8 mouse cellular contexts compared by ENCODE assay signal in genomic region chr3:27461037-27461436, GRCm38 (mm10).
DNase-seq lines count a peak whose midpoint lies in the region; ATAC-seq and TF ChIP-seq lines count a peak whose summit lies in the region.

No protein-coding gene starts in this region.

- peak; percentile 93 for TF ChIP-seq CTCF in cortical plate, adult 2 months (IDR thresholded peaks at IDR 0.05; ENCODE audit: extremely low read depth, insufficient read depth, low read length)

- no peak overlapping the region for H3K4me2 ChIP-seq in kidney, embryonic 14.5 days (replicated peaks; ENCODE audit: low read depth, low read length)
- no peak overlapping the region for H3K4me2 ChIP-seq in limb, embryonic 13.5 days (replicated peaks)
- H3K4me2 ChIP-seq in stomach, embryonic 16.5 days (ENCODE audit: low read depth, low read length), result no peak overlapping the region

- no peaks in the 10 kb centered on the region for H3K27me3 ChIP-seq in kidney, embryonic 14.5 days (ENCODE audit: control insufficient read depth, insufficient read depth, low read length)
- no peaks in the 10 kb centered on the region for H3K27me3 ChIP-seq in limb, embryonic 13.5 days
- H3K27me3 ChIP-seq in stomach, embryonic 16.5 days (ENCODE audit: control insufficient read depth, insufficient read depth, low read length), result no peaks in the 10 kb centered on the region

- H3K9me3 ChIP-seq in kidney, embryonic 14.5 days (ENCODE audit: control insufficient read depth, low read length), result no peaks in the 10 kb centered on the region
- no peaks in the 10 kb centered on the region for H3K9me3 ChIP-seq in limb, embryonic 13.5 days
- no peaks in the 10 kb centered on the region for H3K9me3 ChIP-seq in stomach, embryonic 16.5 days (replicated peaks; ENCODE audit: control insufficient read depth, low read length)

- no peak overlapping the region for H3K27ac ChIP-seq in cortical plate, adult 2 months (ENCODE audit: insufficient read depth, low read length)
- H3K27ac ChIP-seq in kidney, embryonic 14.5 days (ENCODE audit: low read depth, low read length), result no peak overlapping the region
- no peak overlapping the region for H3K27ac ChIP-seq in limb, embryonic 13.5 days
- no peak overlapping the region for H3K27ac ChIP-seq in stomach, embryonic 16.5 days (ENCODE audit: low read length)

- TF ChIP-seq POLR2A in cortical plate, adult 2 months (IDR thresholded peaks at IDR 0.05; ENCODE audit: extremely low read depth, insufficient read depth, low read length), result no peak

- 50% methylated on average over 1 of the region's 1 CpGs for WGBS in kidney, embryonic 14.5 days
- 49% methylated on average over 1 of the region's 1 CpGs for WGBS in limb, embryonic 13.5 days
- WGBS in stomach, embryonic 16.5 days, result 28% methylated on average over 1 of the region's 1 CpGs

- no peak overlapping the region for H3K4me3 ChIP-seq in cortical plate, adult 2 months (ENCODE audit: insufficient read depth, low read length)
- no peak overlapping the region for H3K4me3 ChIP-seq in kidney, embryonic 14.5 days (ENCODE audit: low read length)
- no peak overlapping the region for H3K4me3 ChIP-seq in limb, embryonic 13.5 days
- H3K4me3 ChIP-seq in stomach, embryonic 16.5 days (replicated peaks; ENCODE audit: low read length), result no peak overlapping the region

- H3K36me3 ChIP-seq in kidney, embryonic 14.5 days (ENCODE audit: control insufficient read depth, insufficient read depth, low read length), result peaks cover 89% of the 10 kb centered on the region
- peaks cover 86% of the 10 kb centered on the region for H3K36me3 ChIP-seq in limb, embryonic 13.5 days
- H3K36me3 ChIP-seq in stomach, embryonic 16.5 days (ENCODE audit: control insufficient read depth, insufficient read depth, low read length), result peaks cover 28% of the 10 kb centered on the region

- DNase-seq in 3T3-L1 (ENCODE audit: low read depth, low spot score), result peak; percentile 90
- peak; percentile 59 to 89 for DNase-seq in adrenal gland, adult (ENCODE audit: inconsistent age in 2 of 2, low spot score in 1 of 2)
- DNase-seq in gastrocnemius, postnatal 4 days (ENCODE audit: low spot score in 2 of 2), result peak; percentile 53 to 75
- DNase-seq in neural tube, embryonic 10.5 days (ENCODE audit: extremely low spot score, low spot score), result peak; percentile 62

- H3K4me1 ChIP-seq in cortical plate, adult 2 months (ENCODE audit: control insufficient read depth, insufficient read depth, low read length), result no peaks in the 10 kb centered on the region
- no peaks in the 10 kb centered on the region for H3K4me1 ChIP-seq in kidney, embryonic 14.5 days (ENCODE audit: control insufficient read depth, insufficient read depth, low read length)
- H3K4me1 ChIP-seq in limb, embryonic 13.5 days, result no peaks in the 10 kb centered on the region
- H3K4me1 ChIP-seq in stomach, embryonic 16.5 days (ENCODE audit: control insufficient read depth, insufficient read depth, low read length), result no peaks in the 10 kb centered on the region

- ATAC-seq in kidney, embryonic 14.5 days (ENCODE audit: low FRiP score, low TSS enrichment), result 0 out of 2 replicates have a peak, but pooled peaks have one; percentile 51
- peak; percentile 29; the same call in 1 of the 2 replicates for ATAC-seq in limb, embryonic 13.5 days (ENCODE audit: low FRiP score, low read depth)
- peak; percentile 43; the same call in 1 of the 2 replicates for ATAC-seq in stomach, embryonic 16.5 days (ENCODE audit: insufficient read depth, low FRiP score)

- H3K9ac ChIP-seq in kidney, embryonic 14.5 days (ENCODE audit: low read depth, low read length), result no peak overlapping the region
- no peak overlapping the region for H3K9ac ChIP-seq in limb, embryonic 13.5 days
- no peak overlapping the region for H3K9ac ChIP-seq in stomach, embryonic 16.5 days (ENCODE audit: low read length)
